Mouse (Mus musculus): ENCODE results near the gene Tbl3.

Gene Tbl3

DNA sequence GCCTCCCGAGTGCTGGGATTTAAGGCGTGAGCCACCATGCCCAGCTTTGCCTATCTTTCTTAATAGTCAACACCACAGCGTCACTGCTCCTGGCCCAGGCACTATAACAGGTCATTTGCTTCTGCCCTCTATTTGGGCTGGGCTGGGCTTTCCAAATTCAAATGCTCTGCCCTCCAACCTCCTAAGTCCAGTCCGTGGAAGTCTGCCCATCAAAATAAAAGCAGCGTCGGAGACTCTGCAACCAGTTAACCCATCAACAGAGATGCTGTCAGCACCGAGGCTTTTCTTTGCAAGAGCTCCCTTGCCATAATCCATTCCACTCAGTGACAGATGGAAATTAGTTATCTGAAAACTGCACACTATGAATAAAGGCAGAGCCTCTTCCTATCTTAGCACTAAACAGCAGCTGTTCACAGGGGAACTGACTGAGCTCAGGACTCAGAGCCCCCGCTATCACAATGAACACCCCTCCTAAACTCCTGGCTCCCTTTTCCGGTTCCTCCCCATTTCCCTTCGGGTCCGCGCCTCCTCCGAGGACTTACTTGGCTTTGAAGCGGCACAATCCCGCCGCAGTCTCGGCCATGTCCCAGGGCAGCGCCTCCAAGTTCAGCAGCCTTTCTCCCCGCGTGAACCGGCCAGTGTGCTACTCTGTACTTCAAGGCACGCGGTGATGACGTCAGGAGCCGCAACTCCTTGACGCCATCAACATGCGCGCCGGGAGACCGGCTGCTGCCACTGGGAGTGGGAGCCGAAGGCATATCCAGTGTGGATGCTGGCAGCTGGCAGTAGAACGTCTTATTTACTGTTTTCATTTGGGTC lies at the start of gene Tbl3:
Gene Tbl3 (minus strand): TSS at position 679 of the 819 bp plus-strand sequence.
- no peak for TF ChIP-seq POU5F1 (IDR thresholded peaks at IDR 0.05; ENCODE audit: borderline replicate concordance, low read length)
- TF ChIP-seq CTCF (conservative IDR thresholded peaks at IDR 0.05; ENCODE audit: low read length), result no peak
- no peak for TF ChIP-seq NANOG (IDR thresholded peaks at IDR 0.05; ENCODE audit: borderline replicate concordance, low read length)
- Histone ChIP-seq H3K4me1 (replicated peaks; ENCODE audit: low read depth, low read length) (peaks cover 34% of the 10 kb centered on the region), H3K27me3 (ENCODE audit: insufficient read depth, low read length) (no peaks in the 10 kb centered on the region), H3K36me3 (ENCODE audit: insufficient read depth, low read length) (peaks cover 38% of the 10 kb centered on the region), H3K9me3 (ENCODE audit: low read length) (no peaks in the 10 kb centered on the region), H3K4me3 (replicated peaks; ENCODE audit: low read length) (peak within 1 kb of the TSS; percentile 98)

DNA sequence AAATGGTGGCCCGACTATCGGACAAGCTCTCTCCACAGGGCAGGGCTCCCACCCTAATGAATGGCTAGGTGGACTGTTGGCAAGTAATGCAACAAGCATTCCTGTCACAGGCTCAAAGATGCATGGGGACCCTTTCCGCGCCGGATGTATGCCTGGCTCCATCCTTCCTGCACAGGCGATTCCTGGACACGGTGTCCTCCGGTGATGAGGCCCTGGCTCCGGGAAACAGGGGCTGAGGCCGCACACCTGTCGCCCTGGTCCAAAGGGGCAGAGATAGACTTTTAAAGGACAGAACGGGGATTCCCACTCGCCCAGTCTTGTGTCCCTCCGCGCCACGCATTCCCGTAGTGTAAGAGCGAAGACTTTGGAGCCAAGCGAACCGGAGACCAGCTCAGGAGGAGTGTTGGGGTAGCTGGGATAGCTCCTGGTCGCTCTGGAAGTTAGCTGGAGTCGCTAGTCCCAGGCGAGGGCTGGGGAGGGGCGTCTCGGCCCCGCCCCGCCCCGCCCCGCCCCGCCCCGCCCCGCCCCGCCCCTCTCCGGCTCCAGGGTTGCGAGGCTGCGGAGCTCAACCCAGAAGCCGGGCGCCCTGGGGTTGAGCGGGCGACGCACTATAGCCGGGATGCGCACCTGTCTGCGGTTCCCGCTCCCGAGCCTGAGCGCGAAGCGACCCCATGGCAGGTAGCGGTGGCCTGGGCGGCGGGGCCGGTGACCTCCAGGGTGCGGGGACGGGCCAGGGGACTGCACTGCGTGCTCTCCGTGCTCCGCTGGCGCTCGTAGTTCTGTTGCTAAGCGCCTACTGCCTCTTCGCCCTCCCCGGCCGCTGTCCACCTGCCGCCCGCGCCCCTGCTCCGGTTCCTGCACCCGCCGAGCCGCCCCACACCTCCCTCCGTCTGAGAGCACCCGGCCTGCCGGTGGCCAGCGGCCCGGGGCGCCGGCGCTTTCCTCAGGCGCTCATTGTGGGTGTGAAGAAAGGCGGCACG lies 45.2 kb upstream of the Tbl3 start, which contains the start of gene Hs3st6:
Gene Hs3st6 (plus strand): TSS at position 574 of the 980 bp plus-strand sequence.
- no peaks in the 10 kb centered on the region for H3K36me3 ChIP-seq (ENCODE audit: insufficient read depth, low read length)
- H3K4me3 ChIP-seq (replicated peaks; ENCODE audit: low read length), result peak within 1 kb of the TSS; percentile 85
- TF ChIP-seq POU5F1 (IDR thresholded peaks at IDR 0.05; ENCODE audit: borderline replicate concordance, low read length) (no peak), NANOG (IDR thresholded peaks at IDR 0.05; ENCODE audit: borderline replicate concordance, low read length) (no peak), CTCF (conservative IDR thresholded peaks at IDR 0.05; ENCODE audit: low read length) (no peak)
- H3K9me3 ChIP-seq (ENCODE audit: low read length), result no peaks in the 10 kb centered on the region
- peaks cover 59% of the 10 kb centered on the region for H3K27me3 ChIP-seq (ENCODE audit: insufficient read depth, low read length)
- peaks cover 56% of the 10 kb centered on the region for H3K4me1 ChIP-seq (replicated peaks; ENCODE audit: low read depth, low read length)

DNA sequence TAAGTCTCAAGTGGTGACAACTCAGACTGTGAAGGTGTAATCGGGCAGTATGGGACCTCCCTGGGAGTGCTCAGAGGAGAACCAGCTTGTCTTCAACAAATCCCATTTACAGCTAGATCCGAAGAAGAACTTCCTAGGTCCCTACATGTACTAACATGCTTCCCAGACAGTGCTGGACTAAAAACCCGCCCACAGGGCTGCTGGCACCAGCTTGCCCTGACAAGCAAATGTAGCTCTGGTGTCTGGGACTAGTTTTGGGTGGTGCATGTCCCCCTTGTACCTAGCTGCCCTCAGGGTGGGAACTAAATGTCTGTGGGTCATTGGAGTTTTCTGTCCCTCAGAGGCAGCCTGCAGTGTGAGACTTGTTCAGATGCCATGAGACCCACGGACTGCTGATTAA lies 44.1 kb upstream of the Tbl3 start:
- Histone ChIP-seq H3K9me3 (ENCODE audit: low read length) (no peaks in the 10 kb centered on the region), H3K4me1 (replicated peaks; ENCODE audit: low read depth, low read length) (peaks cover 60% of the 10 kb centered on the region), H3K36me3 (ENCODE audit: insufficient read depth, low read length) (no peaks in the 10 kb centered on the region), H3K4me3 (replicated peaks; ENCODE audit: low read length) (no peak overlapping the region), H3K27me3 (ENCODE audit: insufficient read depth, low read length) (peaks cover 59% of the 10 kb centered on the region)
- TF ChIP-seq CTCF (conservative IDR thresholded peaks at IDR 0.05; ENCODE audit: low read length) (no peak), POU5F1 (IDR thresholded peaks at IDR 0.05; ENCODE audit: borderline replicate concordance, low read length) (no peak), NANOG (IDR thresholded peaks at IDR 0.05; ENCODE audit: borderline replicate concordance, low read length) (no peak)

DNA sequence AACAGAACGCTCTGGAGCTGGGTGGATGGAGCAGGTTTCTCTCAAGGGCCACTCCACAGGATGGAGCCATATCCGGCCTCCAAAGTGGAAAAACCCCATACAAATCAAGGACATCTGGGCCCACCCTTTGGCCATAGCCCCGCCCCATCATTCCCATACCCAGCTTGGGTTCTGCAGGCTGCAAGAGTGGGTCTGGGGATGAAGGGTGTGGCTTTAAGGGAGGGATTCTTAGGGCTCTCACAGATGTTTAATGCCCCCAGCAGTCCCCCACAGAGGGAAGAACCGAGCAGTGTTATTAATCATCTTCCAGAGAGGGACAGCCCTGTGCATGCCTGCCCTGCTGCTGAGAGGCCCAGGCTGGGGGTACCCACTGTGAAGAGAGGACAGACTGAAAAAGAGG lies 39.5 kb upstream of the Tbl3 start:
- H3K9me3 ChIP-seq (ENCODE audit: low read length), result no peaks in the 10 kb centered on the region
- TF ChIP-seq CTCF (conservative IDR thresholded peaks at IDR 0.05; ENCODE audit: low read length) (no peak), NANOG (IDR thresholded peaks at IDR 0.05; ENCODE audit: borderline replicate concordance, low read length) (no peak), POU5F1 (IDR thresholded peaks at IDR 0.05; ENCODE audit: borderline replicate concordance, low read length) (no peak)
- peaks cover 41% of the 10 kb centered on the region for H3K4me1 ChIP-seq (replicated peaks; ENCODE audit: low read depth, low read length)
- H3K4me3 ChIP-seq (replicated peaks; ENCODE audit: low read length), result 0 out of 2 replicates have a peak overlapping the region, but pooled peaks have one; percentile 17
- peaks cover 22% of the 10 kb centered on the region for H3K27me3 ChIP-seq (ENCODE audit: insufficient read depth, low read length)
- peaks cover 8% of the 10 kb centered on the region for H3K36me3 ChIP-seq (ENCODE audit: insufficient read depth, low read length)

DNA sequence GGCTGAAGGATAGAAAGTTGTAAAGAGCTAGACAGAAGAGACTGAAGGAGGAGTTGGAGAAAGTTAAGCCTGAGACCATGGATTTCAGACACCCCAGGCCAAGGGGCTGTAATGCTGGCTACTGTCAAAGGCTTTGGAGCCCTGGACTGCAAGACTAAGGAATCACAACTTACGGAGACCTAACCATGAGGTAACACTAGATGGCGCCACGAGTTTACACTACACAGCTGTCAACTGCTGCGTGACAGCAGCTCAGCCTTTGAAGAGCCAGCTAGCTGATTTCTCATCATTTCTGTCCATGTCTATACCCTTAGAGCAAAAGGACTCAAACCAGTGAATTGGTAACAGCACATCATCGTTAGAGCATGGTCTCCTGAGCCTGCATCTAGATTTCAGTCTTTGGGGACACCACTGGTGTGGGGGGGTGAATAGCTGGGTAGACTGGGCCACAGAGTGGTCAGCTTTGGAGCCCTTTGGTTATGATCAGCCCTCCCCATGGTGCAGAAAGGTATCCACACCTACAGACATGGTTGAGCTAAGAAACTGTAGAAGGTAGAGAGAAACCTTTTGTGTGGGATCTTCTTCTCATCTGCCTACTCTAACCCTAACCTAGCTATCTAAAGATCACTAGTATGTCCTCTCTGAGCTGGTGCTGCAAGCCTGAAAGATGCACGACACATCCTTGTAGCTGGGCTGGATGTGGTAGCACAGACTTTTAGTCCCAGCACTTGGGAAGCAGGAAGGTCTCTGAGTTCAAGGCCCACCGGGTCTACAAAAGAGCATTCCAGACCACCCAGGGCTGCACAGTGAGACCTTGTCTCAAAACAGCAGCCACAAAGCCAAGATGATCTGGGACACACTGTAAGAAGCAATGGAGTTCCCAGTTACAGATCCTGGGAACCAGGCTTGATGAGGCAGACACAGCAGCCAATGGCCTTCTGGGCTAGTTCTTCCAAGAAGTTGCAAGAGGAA lies 38.4 kb upstream of the Tbl3 start:
- peaks cover 19% of the 10 kb centered on the region for H3K36me3 ChIP-seq (ENCODE audit: insufficient read depth, low read length)
- H3K4me1 ChIP-seq (replicated peaks; ENCODE audit: low read depth, low read length), result peaks cover 30% of the 10 kb centered on the region
- TF ChIP-seq CTCF (conservative IDR thresholded peaks at IDR 0.05; ENCODE audit: low read length) (peak; percentile 74), POU5F1 (IDR thresholded peaks at IDR 0.05; ENCODE audit: borderline replicate concordance, low read length) (no peak)
- H3K9me3 ChIP-seq (ENCODE audit: low read length), result no peaks in the 10 kb centered on the region
- H3K27me3 ChIP-seq (ENCODE audit: insufficient read depth, low read length), result peaks cover 11% of the 10 kb centered on the region
- no peak overlapping the region for H3K4me3 ChIP-seq (replicated peaks; ENCODE audit: low read length)

DNA sequence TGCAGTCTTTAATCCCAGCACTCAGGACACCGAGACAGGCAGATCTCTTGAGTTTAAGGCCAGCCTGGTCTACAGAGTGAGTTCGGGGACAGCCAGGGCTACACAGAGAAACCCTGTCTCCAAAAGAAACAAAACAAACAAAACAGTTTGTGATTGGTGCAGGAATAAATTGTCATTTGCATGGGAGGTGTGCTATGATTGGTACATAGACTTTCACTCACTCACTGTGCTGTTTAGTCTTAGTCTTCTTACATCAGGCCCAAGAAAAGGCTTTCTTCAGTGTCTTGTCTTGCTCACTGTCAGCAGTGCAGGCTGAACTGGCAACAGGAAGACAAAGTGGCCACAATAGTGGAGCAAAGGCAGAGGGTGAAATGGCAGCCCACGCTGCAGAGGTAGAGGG lies 36.9 kb upstream of the Tbl3 start:
- Histone ChIP-seq H3K4me1 (replicated peaks; ENCODE audit: low read depth, low read length) (peaks cover 39% of the 10 kb centered on the region), H3K27me3 (ENCODE audit: insufficient read depth, low read length) (no peaks in the 10 kb centered on the region)
- TF ChIP-seq CTCF (conservative IDR thresholded peaks at IDR 0.05; ENCODE audit: low read length), result no peak
- no peak for TF ChIP-seq POU5F1 (IDR thresholded peaks at IDR 0.05; ENCODE audit: borderline replicate concordance, low read length)
- no peak for TF ChIP-seq NANOG (IDR thresholded peaks at IDR 0.05; ENCODE audit: borderline replicate concordance, low read length)

DNA sequence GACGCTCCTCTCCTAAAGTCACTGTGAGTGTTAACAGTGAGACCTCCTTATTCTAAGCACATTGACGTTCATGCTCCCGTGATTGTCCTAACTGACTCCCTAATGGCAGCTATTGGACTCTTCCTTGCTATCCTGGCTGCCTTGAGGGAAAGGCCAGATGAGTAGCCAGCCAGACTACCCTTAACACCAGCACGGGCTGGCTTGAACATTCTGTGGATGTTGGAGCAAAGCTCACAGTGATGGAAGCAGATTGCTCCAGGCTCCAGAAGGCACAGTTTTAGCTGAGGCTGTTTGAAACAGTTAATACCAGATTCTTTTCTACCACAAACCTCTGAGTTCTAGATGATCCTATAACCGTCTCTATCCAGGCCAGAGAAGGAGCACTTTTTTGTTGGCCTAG lies 36.4 kb upstream of the Tbl3 start:
- no peaks in the 10 kb centered on the region for H3K27me3 ChIP-seq (ENCODE audit: insufficient read depth, low read length)
- peaks cover 42% of the 10 kb centered on the region for H3K4me1 ChIP-seq (replicated peaks; ENCODE audit: low read depth, low read length)
- no peaks in the 10 kb centered on the region for H3K9me3 ChIP-seq (ENCODE audit: low read length)
- TF ChIP-seq POU5F1 (IDR thresholded peaks at IDR 0.05; ENCODE audit: borderline replicate concordance, low read length), result no peak
- TF ChIP-seq CTCF (conservative IDR thresholded peaks at IDR 0.05; ENCODE audit: low read length), result no peak
- no peak for TF ChIP-seq NANOG (IDR thresholded peaks at IDR 0.05; ENCODE audit: borderline replicate concordance, low read length)
- peaks cover 26% of the 10 kb centered on the region for H3K36me3 ChIP-seq (ENCODE audit: insufficient read depth, low read length)
- no peak overlapping the region for H3K4me3 ChIP-seq (replicated peaks; ENCODE audit: low read length)

More for the DNA sequence above, 36.9 kb upstream of the Tbl3 start:
- Histone ChIP-seq H3K4me3 (replicated peaks; ENCODE audit: low read length) (no peak overlapping the region), H3K36me3 (ENCODE audit: insufficient read depth, low read length) (peaks cover 26% of the 10 kb centered on the region), H3K9me3 (ENCODE audit: low read length) (no peaks in the 10 kb centered on the region)
